In genomic region chr2:74300366-74300791, GRCm38 (mm10) we compare ENCODE assay signal across 8 mouse cellular contexts.
DNase-seq lines count a peak whose midpoint lies in the region; ATAC-seq and TF ChIP-seq lines count a peak whose summit lies in the region.

No protein-coding gene starts in this region.

- under 1% methylated on average over 11 of the region's 11 CpGs for WGBS in forebrain, embryonic 11.5 days
- WGBS in liver, postnatal 0 days (ENCODE audit: insufficient replicate concordance): 4% methylated on average over 11 of the region's 11 CpGs

- H3K4me1 ChIP-seq in MEL (ENCODE audit: control insufficient read depth in 1 of 2, insufficient read depth in 2 of 2, low read length in 2 of 2): no peaks in the 10 kb centered on the region
- no peaks in the 10 kb centered on the region for H3K4me1 ChIP-seq in forebrain, embryonic 11.5 days (replicated peaks; ENCODE audit: control insufficient read depth, insufficient read depth, low read length)
- H3K4me1 ChIP-seq in liver, postnatal 0 days (ENCODE audit: insufficient read depth): no peaks in the 10 kb centered on the region

- H3K4me3 ChIP-seq in MEL (ENCODE audit: control insufficient read depth in 1 of 2, insufficient read depth in 1 of 2, low read depth in 2 of 2, low read length in 2 of 2): no peak overlapping the region
- peak overlapping the region; percentile 14; the same call in 1 of the 2 replicates for H3K4me3 ChIP-seq in forebrain, embryonic 11.5 days (ENCODE audit: low read depth, low read length)
- H3K4me3 ChIP-seq in liver, postnatal 0 days (ENCODE audit: low read depth, low read length): 0 out of 2 replicates have a peak overlapping the region, but pooled peaks have one; percentile 9

- H3K9ac ChIP-seq in MEL (ENCODE audit: control insufficient read depth, low read depth, low read length, poor library complexity, severe bottlenecking): no peak overlapping the region
- H3K9ac ChIP-seq in forebrain, embryonic 11.5 days (ENCODE audit: low read length): 0 out of 2 replicates have a peak overlapping the region, but pooled peaks have one; percentile 20
- H3K9ac ChIP-seq in liver, postnatal 0 days (replicated peaks): no peak overlapping the region

- no peak for TF ChIP-seq EP300 in MEL (IDR thresholded peaks at IDR 0.05; ENCODE audit: low read depth in 1 of 2, low read length in 2 of 2)
- TF ChIP-seq EP300 in liver, postnatal 0 days (IDR thresholded peaks at IDR 0.05; ENCODE audit: low read depth): no peak

- DNase-seq in MEL (ENCODE audit: low read depth, low spot score): peak; percentile 69
- peak; percentile 89 for DNase-seq in brain, adult 2 months (ENCODE audit: low read depth, low spot score)
- peak; percentile 82 for DNase-seq in forebrain, embryonic 11.5 days (ENCODE audit: low spot score)
- DNase-seq in heart, postnatal 36 days: peak; percentile 22 to 43
- peak; percentile 9 to 78 for DNase-seq in layer of hippocampus, adult 18-20 months (ENCODE audit: low spot score in 2 of 2)
- DNase-seq in liver, postnatal 0 days: peak; percentile 58
- DNase-seq in retina, postnatal 1 day: peak; percentile 86
- no peak for DNase-seq in spleen, adult 12 weeks (ENCODE audit: low spot score)

- H3K9me3 ChIP-seq in MEL (replicated peaks; ENCODE audit: insufficient read depth, low read length): no peaks in the 10 kb centered on the region
- no peaks in the 10 kb centered on the region for H3K9me3 ChIP-seq in forebrain, embryonic 11.5 days (ENCODE audit: control insufficient read depth, low read length)
- no peaks in the 10 kb centered on the region for H3K9me3 ChIP-seq in liver, postnatal 0 days (ENCODE audit: low read length)

- no peak for TF ChIP-seq POLR2A in MEL (IDR thresholded peaks at IDR 0.05; ENCODE audit: control insufficient read depth in 1 of 2, insufficient read depth in 1 of 2, low read depth in 1 of 2, low read length in 2 of 2, poor library complexity in 1 of 2)

- no peak overlapping the region for H3K27ac ChIP-seq in MEL (ENCODE audit: control insufficient read depth, low read depth, low read length)
- H3K27ac ChIP-seq in forebrain, embryonic 11.5 days (ENCODE audit: low read depth, low read length): no peak overlapping the region
- H3K27ac ChIP-seq in liver, postnatal 0 days (ENCODE audit: low read depth): no peak overlapping the region

- no peaks in the 10 kb centered on the region for H3K36me3 ChIP-seq in MEL (ENCODE audit: control insufficient read depth in 1 of 2, insufficient read depth in 2 of 2, low read length in 2 of 2)
- H3K36me3 ChIP-seq in forebrain, embryonic 11.5 days (ENCODE audit: control insufficient read depth, insufficient read depth, low read length): no peaks in the 10 kb centered on the region
- no peaks in the 10 kb centered on the region for H3K36me3 ChIP-seq in liver, postnatal 0 days (replicated peaks; ENCODE audit: insufficient read depth, low read length)

- TF ChIP-seq RAD21 in MEL (IDR thresholded peaks at IDR 0.05; ENCODE audit: low read depth, low read length): peak; percentile 74

- peaks cover 0 to 6% of the 10 kb centered on the region in 2 experiments for H3K27me3 ChIP-seq in MEL (ENCODE audit: control insufficient read depth in 1 of 2, insufficient read depth in 2 of 2, low read length in 2 of 2)
- no peaks in the 10 kb centered on the region for H3K27me3 ChIP-seq in forebrain, embryonic 11.5 days (ENCODE audit: control insufficient read depth, insufficient read depth, low read length)
- peaks cover 11% of the 10 kb centered on the region for H3K27me3 ChIP-seq in liver, postnatal 0 days (ENCODE audit: insufficient read depth, low read length)

- peak overlapping the region; percentile 48 for H3K4me2 ChIP-seq in forebrain, embryonic 11.5 days (ENCODE audit: low read depth, low read length, severe bottlenecking)
- peak overlapping the region; percentile 45; the same call in 1 of the 2 replicates for H3K4me2 ChIP-seq in liver, postnatal 0 days (ENCODE audit: low read depth, low read length)

- intact Hi-C loops in heart, postnatal 36 days (cut with DNase I): loop anchor here (2.0 to 5.0 kb wide), 2 partner anchors 233 to 360 kb away; no protein-coding TSS in a partner anchor

- TF ChIP-seq CTCF in MEL (IDR thresholded peaks at IDR 0.05 in 2 of 3, conservative IDR thresholded peaks at IDR 0.05 in 1 of 3; ENCODE audit: control insufficient read depth in 1 of 3, insufficient read depth in 1 of 3, low read depth in 2 of 3, low read length in 3 of 3, poor library complexity in 1 of 3, severe bottlenecking in 1 of 3): peak; percentile 51 to 76 (median 64)
- TF ChIP-seq CTCF in liver, postnatal 0 days (IDR thresholded peaks at IDR 0.05; ENCODE audit: low read depth): peak; percentile 74

- ATAC-seq in forebrain, embryonic 11.5 days (replicated peaks; ENCODE audit: low FRiP score): peak; percentile 69
- no peak for ATAC-seq in liver, postnatal 0 days

- no peaks in the 10 kb centered on the region for H3K79me2 ChIP-seq in MEL (ENCODE audit: control insufficient read depth, insufficient read depth, low read length, poor library complexity)

TF ChIP-seq in MEL, 35 proteins besides CTCF, POLR2A, EP300 and RAD21:
- peak; percentile 89 for TF ChIP-seq SMC3 (IDR thresholded peaks at IDR 0.05; ENCODE audit: low read depth, low read length)
- TF ChIP-seq ZC3H11A (IDR thresholded peaks at IDR 0.05; ENCODE audit: low read depth, low read length): peak; percentile 71
- TF ChIP-seq CHD2 (IDR thresholded peaks at IDR 0.05; ENCODE audit: low read length): no peak
- no peak for TF ChIP-seq POLR2AphosphoS5 (IDR thresholded peaks at IDR 0.05; ENCODE audit: borderline replicate concordance, low read depth, low read length)
- no peak for TF ChIP-seq TCF12 (IDR thresholded peaks at IDR 0.05; ENCODE audit: low read depth, low read length)
- no peak for TF ChIP-seq E2F4 (IDR thresholded peaks at IDR 0.05; ENCODE audit: borderline replicate concordance, low read depth, low read length)

Comparison
In these comparisons a context has a peak if more than half of its experiments do, and no peak if none do; other contexts are left out.
1. H3K4me3 ChIP-seq: peak in forebrain, embryonic 11.5 days (single experiment) and liver, postnatal 0 days (single experiment); none in MEL (0 of 2).